Mouse (Mus musculus): ENCODE results near the gene Gm36028. TPM values are rescaled to one million over a fixed set of nuclear protein-coding genes. Genes with fewer than 3 reads are reported as not detected.
A peak's percentile ranks its signal among the peaks of the same experiment; 100 is the strongest.

Gene Gm36028
- total RNA-seq, 2 experiments from 2014 or later = 1.0 to 1.1 TPM

GRCm38 (mm10) chr16:37813691-37814382 lies 47.1 kb downstream of the Gm36028 start:
- peak in 1 of 2 experiments; percentile 40 for DNase-seq
- intact Hi-C loops (cut with DNase I) = loop anchor here (1.0 to 10.0 kb wide), 3 partner anchors 133 to 709 kb away; no protein-coding TSS in a partner anchor

DNA sequence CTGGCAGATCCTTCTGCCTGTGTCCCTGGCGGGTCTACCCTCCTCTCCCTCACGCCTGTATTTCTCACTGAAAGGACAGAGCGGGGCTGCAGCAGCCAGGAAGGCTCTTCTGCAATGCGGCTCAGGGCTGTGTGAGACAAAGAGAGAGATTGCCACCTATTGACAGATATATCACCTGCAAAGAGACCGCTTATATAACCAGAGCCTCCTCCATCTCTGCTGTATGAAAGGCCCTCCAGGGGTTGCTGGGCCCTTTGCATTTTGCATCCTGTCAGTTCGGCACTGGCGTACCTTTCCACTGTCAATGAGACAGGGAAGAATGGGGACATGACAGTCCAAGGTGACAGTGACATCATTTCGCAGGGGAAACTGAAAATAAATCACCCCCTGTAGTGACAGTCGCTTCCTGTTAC lies 48.5 kb downstream of the Gm36028 start:
- peak in 1 of 2 experiments; percentile 44 for DNase-seq
- intact Hi-C loops (cut with DNase I) = loop anchor here (1.0 to 10.0 kb wide), 3 partner anchors 128 to 708 kb away; no protein-coding TSS in a partner anchor

DNA sequence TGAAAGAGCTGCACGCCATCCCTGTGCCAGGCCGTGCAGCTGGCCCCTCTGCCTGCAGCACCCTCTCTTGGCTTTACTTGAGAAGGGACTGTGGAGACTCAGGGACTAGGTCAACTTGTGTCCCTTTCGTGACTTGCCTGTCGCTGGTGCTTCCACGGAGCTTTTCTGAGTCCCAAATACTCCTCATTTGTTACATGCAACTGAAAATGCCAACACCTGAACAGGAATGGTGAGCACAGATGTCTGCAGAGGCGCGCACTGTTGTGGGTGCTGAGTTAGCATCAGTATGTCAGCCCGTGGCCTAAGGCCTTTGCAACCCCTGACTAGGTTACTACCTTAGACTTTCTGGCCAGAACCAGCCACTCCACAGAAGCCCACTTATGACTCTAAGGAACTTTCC lies 49.1 kb downstream of the Gm36028 start:
- intact Hi-C loops (cut with DNase I) = loop anchor here (1.0 to 10.0 kb wide), 3 partner anchors 128 to 707 kb away; no protein-coding TSS in a partner anchor
- no peak for DNase-seq

GRCm38 (mm10) chr16:37809623-37809992 lies 51.3 kb downstream of the Gm36028 start:
- intact Hi-C loops (cut with DNase I) = no loop called here
- DNase-seq = no peak

DNA sequence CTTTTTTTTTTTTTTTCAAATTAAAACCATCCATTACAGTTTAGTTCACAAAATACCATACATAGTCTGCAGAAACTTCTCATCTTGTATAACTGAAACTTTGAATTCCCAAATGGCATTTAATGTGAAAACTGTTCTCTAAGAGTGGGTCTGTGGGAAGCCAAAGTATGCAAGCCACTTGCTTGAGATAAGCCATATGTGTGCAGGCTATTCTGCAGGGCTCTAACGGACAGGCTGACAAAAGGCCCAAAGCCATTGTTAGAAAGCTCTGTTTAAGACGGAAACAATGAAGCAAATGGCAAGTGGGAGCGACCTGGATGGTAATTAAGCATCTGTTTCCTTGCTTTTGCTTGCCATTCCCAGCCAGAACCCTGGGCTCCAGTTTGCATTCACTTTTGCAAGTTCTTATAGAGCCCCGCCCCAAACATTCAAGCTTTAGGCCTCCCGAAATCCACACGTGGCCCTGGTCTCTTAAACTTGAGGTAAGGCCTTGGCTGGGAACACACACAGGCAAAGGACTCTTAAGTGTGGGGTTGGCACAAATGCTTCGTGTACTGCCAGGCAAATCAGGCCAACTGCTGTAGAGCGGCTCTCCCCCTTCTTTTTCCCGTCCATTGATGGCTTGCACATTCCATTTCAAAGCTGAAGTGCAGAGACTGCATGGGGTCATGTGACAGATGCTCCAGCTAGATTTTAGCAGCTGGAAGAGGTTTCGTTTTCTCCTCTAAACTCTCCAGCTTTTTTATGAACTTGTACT lies 51.9 kb downstream of the Gm36028 start:
- peak in 1 of 2 experiments; percentile 49 for DNase-seq
- intact Hi-C loops (cut with DNase I) = no loop called here

GRCm38 (mm10) chr16:37807269-37807668 lies 53.7 kb downstream of the Gm36028 start:
- DNase-seq = no peak
- intact Hi-C loops (cut with DNase I) = no loop called here

DNA sequence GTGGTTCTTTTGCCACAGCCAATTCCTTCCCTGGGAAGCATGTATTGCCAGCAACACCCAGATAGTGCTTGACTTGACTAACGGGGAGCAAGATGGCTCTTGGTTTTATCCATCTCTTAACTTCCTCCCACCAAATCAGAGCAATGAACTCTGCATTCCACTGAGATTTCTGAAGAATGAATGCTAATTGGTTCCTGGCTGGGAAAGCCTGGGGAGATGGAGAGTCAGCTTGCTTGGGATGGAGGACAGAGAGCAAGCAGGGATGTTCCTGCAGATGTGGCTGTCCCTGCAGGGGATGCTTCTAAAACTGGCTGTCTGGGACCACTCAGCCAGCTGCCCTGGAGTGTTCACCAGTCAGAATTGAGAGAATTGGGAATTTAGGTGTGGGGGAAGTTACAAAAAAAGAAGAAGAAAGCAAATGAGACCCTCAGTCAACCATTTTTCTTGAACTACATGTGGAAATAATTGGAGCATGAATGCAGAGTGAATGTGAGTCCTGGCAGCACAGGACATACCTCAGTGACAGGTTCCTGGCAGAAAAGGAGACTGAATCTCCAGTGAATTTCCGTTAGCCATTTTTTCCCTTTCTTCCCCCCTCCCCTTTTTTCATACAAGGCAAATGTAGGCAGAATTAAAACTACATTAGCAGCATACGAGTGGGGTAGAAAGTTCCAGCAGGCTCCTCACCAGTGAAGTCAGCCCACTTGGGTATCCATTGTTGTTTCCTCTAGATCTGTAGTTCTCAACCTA lies 55.0 kb downstream of the Gm36028 start:
- intact Hi-C loops (cut with DNase I) = no loop called here

GRCm38 (mm10) chr16:37803387-37803950 lies 57.5 kb downstream of the Gm36028 start:
- no peak for DNase-seq
- intact Hi-C loops (cut with DNase I) = no loop called here

More for the DNA sequence above, 55.0 kb downstream of the Gm36028 start:
- no peak for DNase-seq

- DNase-seq = no peak
- intact Hi-C loops (cut with DNase I) = no loop called here
Observed at GRCm38 (mm10) chr16:37802686-37803295, 58.2 kb downstream of the Gm36028 start.

GRCm38 (mm10) chr16:37801097-37801496 lies 59.8 kb downstream of the Gm36028 start:
- DNase-seq = no peak
- intact Hi-C loops (cut with DNase I) = no loop called here

Other genes with a start within 250 kb of the Gm36028 start
- 100 to 1,000 TPM; 164 to 183 TPM for gene Ndufb4, start 206.7 kb downstream of the Gm36028 start, total RNA-seq (2021)
- gene Fstl1, start 84.3 kb downstream of the Gm36028 start, total RNA-seq (2021) = 100 to 1,000 TPM in 1 of 2 experiments, 10 to 100 TPM in 1; 80.0 to 103 TPM
- 10 to 100 TPM; 68.7 to 77.8 TPM for gene Lrrc58, start 7.2 kb upstream of the Gm36028 start, total RNA-seq (2021)
- gene Gpr156, start 55.4 kb upstream of the Gm36028 start, total RNA-seq (2021) = not detected
- gene Gsk3b, start 227.9 kb upstream of the Gm36028 start, total RNA-seq (2021) = 10 to 100 TPM; 52.3 to 55.6 TPM